Mouse (Mus musculus): ENCODE results near the gene Cfap74. TPM values are rescaled to one million over a fixed set of nuclear protein-coding genes. Genes with fewer than 3 reads are reported as not detected.
A peak's percentile ranks its signal among the peaks of the same experiment; 100 is the strongest.
"Not testable (repeated sequence)": the region's sequence is repeated elsewhere in the genome, so short reads cannot be mapped to it uniquely, and the experiment has no call there.

Cfap74 gene
- total RNA-seq, 2 experiments from 2014 or later, result not detected

- peak; percentile 24; the same call in 1 of the 2 replicates for ATAC-seq (replicated peaks; ENCODE audit: low FRiP score, low TSS enrichment, poor library complexity, severe bottlenecking)
Observed at GRCm38 (mm10) chr4:155398222-155398540, 10.8 kb upstream of the Cfap74 start.

GRCm38 (mm10) chr4:155401121-155401520 lies 7.9 kb upstream of the Cfap74 start:
- no peak for ATAC-seq (replicated peaks; ENCODE audit: low FRiP score, low TSS enrichment, poor library complexity, severe bottlenecking)

- no peak for ATAC-seq (replicated peaks; ENCODE audit: low FRiP score, low TSS enrichment, poor library complexity, severe bottlenecking)
Observed at GRCm38 (mm10) chr4:155402489-155402888, 6.5 kb upstream of the Cfap74 start.

GRCm38 (mm10) chr4:155408695-155409057 lies 314 bp upstream of the Cfap74 start:
- no peak for ATAC-seq (replicated peaks; ENCODE audit: low FRiP score, low TSS enrichment, poor library complexity, severe bottlenecking)

GRCm38 (mm10) chr4:155412124-155412523 lies 3.1 kb downstream of the Cfap74 start:
- ATAC-seq (replicated peaks; ENCODE audit: low FRiP score, low TSS enrichment, poor library complexity, severe bottlenecking), result no peak

- ATAC-seq (replicated peaks; ENCODE audit: low FRiP score, low TSS enrichment, poor library complexity, severe bottlenecking), result no peak
Observed at GRCm38 (mm10) chr4:155413641-155414335, 4.8 kb downstream of the Cfap74 start.

GRCm38 (mm10) chr4:155414656-155415235 lies 5.8 kb downstream of the Cfap74 start:
- no peak for ATAC-seq (replicated peaks; ENCODE audit: low FRiP score, low TSS enrichment, poor library complexity, severe bottlenecking)

- no peak for ATAC-seq (replicated peaks; ENCODE audit: low FRiP score, low TSS enrichment, poor library complexity, severe bottlenecking)
Observed at GRCm38 (mm10) chr4:155420137-155420536, 11.1 kb downstream of the Cfap74 start.

- ATAC-seq (replicated peaks; ENCODE audit: low FRiP score, low TSS enrichment, poor library complexity, severe bottlenecking), result not testable (repeated sequence)
Observed at GRCm38 (mm10) chr4:155421412-155422370, 12.7 kb downstream of the Cfap74 start.

- no peak for ATAC-seq (replicated peaks; ENCODE audit: low FRiP score, low TSS enrichment, poor library complexity, severe bottlenecking)
Observed at GRCm38 (mm10) chr4:155423988-155424387, 15.0 kb downstream of the Cfap74 start.

GRCm38 (mm10) chr4:155426272-155426671 lies 17.3 kb downstream of the Cfap74 start:
- no peak for ATAC-seq (replicated peaks; ENCODE audit: low FRiP score, low TSS enrichment, poor library complexity, severe bottlenecking)

GRCm38 (mm10) chr4:155428442-155428841 lies 19.5 kb downstream of the Cfap74 start:
- ATAC-seq (replicated peaks; ENCODE audit: low FRiP score, low TSS enrichment, poor library complexity, severe bottlenecking), result no peak

GRCm38 (mm10) chr4:155429202-155429601 lies 20.2 kb downstream of the Cfap74 start:
- ATAC-seq (replicated peaks; ENCODE audit: low FRiP score, low TSS enrichment, poor library complexity, severe bottlenecking), result no peak

- ATAC-seq (replicated peaks; ENCODE audit: low FRiP score, low TSS enrichment, poor library complexity, severe bottlenecking), result no peak
Observed at GRCm38 (mm10) chr4:155432358-155432757, 23.4 kb downstream of the Cfap74 start.

GRCm38 (mm10) chr4:155433993-155434392 lies 25.0 kb downstream of the Cfap74 start:
- no peak for ATAC-seq (replicated peaks; ENCODE audit: low FRiP score, low TSS enrichment, poor library complexity, severe bottlenecking)

GRCm38 (mm10) chr4:155442808-155443207 lies 33.8 kb downstream of the Cfap74 start:
- no peak for ATAC-seq (replicated peaks; ENCODE audit: low FRiP score, low TSS enrichment, poor library complexity, severe bottlenecking)

GRCm38 (mm10) chr4:155451597-155451996 lies 42.6 kb downstream of the Cfap74 start:
- no peak for ATAC-seq (replicated peaks; ENCODE audit: low FRiP score, low TSS enrichment, poor library complexity, severe bottlenecking)

- no peak for ATAC-seq (replicated peaks; ENCODE audit: low FRiP score, low TSS enrichment, poor library complexity, severe bottlenecking)
Observed at GRCm38 (mm10) chr4:155458575-155458974, 49.6 kb downstream of the Cfap74 start.

- ATAC-seq (replicated peaks; ENCODE audit: low FRiP score, low TSS enrichment, poor library complexity, severe bottlenecking), result no peak
Observed at GRCm38 (mm10) chr4:155463050-155463449, 54.1 kb downstream of the Cfap74 start.

- no peak for ATAC-seq (replicated peaks; ENCODE audit: low FRiP score, low TSS enrichment, poor library complexity, severe bottlenecking)
Observed at GRCm38 (mm10) chr4:155463611-155464010, 54.6 kb downstream of the Cfap74 start.
